Mouse (Mus musculus) midbrain, postnatal 0 days (tissue): ENCODE data around the gene Actr6. TPM values are rescaled to one million over a fixed set of nuclear protein-coding genes. Genes with fewer than 3 reads are reported as not detected.
A peak's percentile ranks its signal among the peaks of the same experiment; 100 is the strongest.

Source experiments
- ATAC-seq: fragments of 200-750 bp; cut with Nextera tagmentation; 2 replicates; pipeline ENCODE4 v1.8.0; 2017; ENCODE audit warnings: moderate number of reproducible peaks, mild to moderate bottlenecking, moderate TSS enrichment, moderate library complexity; ENCODE audit not compliant: low FRiP score
- DNase-seq: peaks from one replicate; pipeline ENCODE4 v3.0.0-alpha.2; 2015; ENCODE audit warnings: low spot score
- H3K27ac ChIP-seq: fragments of 300-500 bp; sonication (generic); 2 replicates; pipeline ENCODE4 v1.5.1; 2014; ENCODE audit warnings: low read depth, mild to moderate bottlenecking, low read length, mixed read lengths
- H3K27me3 ChIP-seq: fragments of 300-500 bp; sonication (generic); 2 replicates; pipeline ENCODE4 v1.6.1; 2014; ENCODE audit warnings: low read length, control low read depth, mixed read lengths; ENCODE audit not compliant: insufficient read depth
- H3K36me3 ChIP-seq: fragments of 300-500 bp; sonication (generic); 2 replicates; pipeline ENCODE4 v1.6.1; 2014; ENCODE audit warnings: low read length, control low read depth, mixed read lengths; ENCODE audit not compliant: insufficient read depth
- H3K4me1 ChIP-seq: fragments of 300-500 bp; sonication (generic); 2 replicates; pipeline ENCODE4 v1.6.1; 2014; ENCODE audit warnings: mild to moderate bottlenecking, control low read depth, antibody characterized with exemption, low read length, mixed read lengths; ENCODE audit not compliant: insufficient read depth
- H3K4me2 ChIP-seq: fragments of 300-500 bp; sonication (generic); 2 replicates; pipeline ENCODE4 v1.6.1; 2014; ENCODE audit warnings: low read depth, mild to moderate bottlenecking, low read length, mixed read lengths; ENCODE audit not compliant: poor library complexity, severe bottlenecking
- H3K4me3 ChIP-seq: fragments of 300-500 bp; sonication (generic); 2 replicates; pipeline ENCODE4 v1.5.1; 2014; ENCODE audit warnings: low read depth, mild to moderate bottlenecking, low read length, moderate library complexity
- H3K9ac ChIP-seq: fragments of 300-500 bp; sonication (generic); replicated peaks from 2 replicates; pipeline ENCODE4 v1.6.1; 2014; ENCODE audit warnings: mild to moderate bottlenecking, low read length, moderate library complexity, mixed read lengths; ENCODE audit not compliant: poor library complexity, severe bottlenecking
- H3K9me3 ChIP-seq: fragments of 300-500 bp; sonication (generic); 2 replicates; pipeline ENCODE4 v1.6.1; 2016; ENCODE audit warnings: low read length, control low read depth
- CTCF ChIP-seq: IDR thresholded peaks from 2 replicates; pipeline ENCODE4 v1.5.1; 2016; ENCODE audit warnings: antibody characterized with exemption, mild to moderate bottlenecking
- WGBS: fragments of 180-500 bp; shearing (Covaris S2); extraction: QIAGEN DNeasy Blood & Tissue Kit; methylation state at CpG from one replicate; pipeline ENCODE4 v1.1.7; 2014; 5-methylcytosine and 5-hydroxymethylcytosine counted together
- polyA plus RNA-seq: library from polyadenylated mRNA; unstranded; fragments of >200 nt; fragmentation: Nextera tagmentation; extraction: Ambion mirVana; gene quantifications from 2 replicates; pipeline ENCODE4 v1.2.1, GENCODE M21; 2015
- total RNA-seq: library from RNA; depleted of rRNA; stranded (reverse); fragments of >200 nt; gene quantifications from 2 replicates; pipeline ENCODE4 v1.2.3, GENCODE M21; 2014

Actr6 gene
- total and polyA plus RNA-seq, 2 experiments from 2014 or later = 37.3 to 63.9 TPM

DNA sequence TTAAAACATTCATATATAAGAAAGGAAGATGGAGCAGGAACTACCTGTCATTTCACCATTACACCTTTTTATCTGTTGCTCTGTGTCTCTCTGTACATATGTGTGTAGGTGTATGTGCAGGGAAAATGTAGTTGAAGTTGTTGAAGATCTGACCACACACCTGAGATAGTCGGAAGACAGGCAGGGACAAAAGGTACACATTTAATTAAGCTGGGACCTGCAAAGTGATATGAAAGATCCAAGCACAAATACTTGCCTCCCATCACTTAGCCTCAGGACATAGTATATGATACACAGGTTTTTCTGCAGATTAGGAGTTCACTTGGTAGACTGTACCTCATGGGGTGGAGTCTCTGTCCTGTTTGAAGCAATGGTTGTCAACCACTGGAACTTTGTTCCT, 15.8 kb upstream of the Actr6 start:
- WGBS = 94% methylated on average over 1 of the region's 1 CpGs
- ATAC-seq (no peak), DNase-seq (no peak)
- no peaks in the 10 kb centered on the region for H3K36me3 ChIP-seq
- H3K27ac ChIP-seq = no peak overlapping the region
- H3K4me3 ChIP-seq = no peak overlapping the region
- no peak for TF ChIP-seq CTCF
- no peaks in the 10 kb centered on the region for H3K4me1 ChIP-seq
- no peaks in the 10 kb centered on the region for H3K9me3 ChIP-seq
- no peak overlapping the region for H3K4me2 ChIP-seq
- H3K9ac ChIP-seq = no peak overlapping the region
- H3K27me3 ChIP-seq = no peaks in the 10 kb centered on the region

DNA sequence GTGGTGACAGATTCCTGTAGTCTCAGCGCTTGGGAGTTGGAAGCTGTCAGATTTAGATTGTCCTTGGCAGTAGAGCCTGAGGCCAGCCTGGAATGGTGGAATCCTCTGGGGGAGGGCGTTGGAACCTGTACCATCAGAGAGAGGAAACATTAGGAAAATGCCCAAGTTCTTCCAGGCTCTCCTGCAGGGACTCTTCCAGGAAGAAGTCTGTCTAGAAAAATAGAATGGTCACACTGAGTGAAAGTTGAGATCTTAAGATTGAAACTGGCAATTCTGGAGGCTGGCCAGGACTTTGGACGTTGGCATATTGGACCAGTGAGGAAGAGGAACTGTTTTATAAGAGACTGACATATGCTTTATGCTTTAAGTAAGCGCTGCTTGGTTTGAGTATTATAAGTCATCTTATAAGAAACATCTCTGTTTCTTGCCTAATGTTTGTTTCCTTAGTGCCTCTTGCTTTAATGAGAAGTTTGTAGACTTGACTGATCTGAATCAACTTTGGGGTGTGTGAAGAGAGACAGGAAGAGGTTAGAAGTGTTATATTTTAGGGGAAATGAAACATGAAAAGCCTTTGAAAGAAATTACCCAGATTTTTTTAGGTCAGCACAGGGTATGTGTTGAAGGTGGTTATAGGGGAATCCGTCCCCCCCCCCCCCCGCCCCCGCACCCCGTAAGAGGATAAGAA, 15.3 kb upstream of the Actr6 start:
- Histone ChIP-seq H3K9ac (no peak overlapping the region), H3K27me3 (no peaks in the 10 kb centered on the region), H3K4me1 (no peaks in the 10 kb centered on the region), H3K4me3 (no peak overlapping the region), H3K4me2 (no peak overlapping the region), H3K27ac (no peak overlapping the region), H3K9me3 (no peaks in the 10 kb centered on the region), H3K36me3 (no peaks in the 10 kb centered on the region)
- WGBS = 91% methylated on average over 8 of the region's 8 CpGs
- TF ChIP-seq CTCF = no peak
- no peak for DNase-seq
- no peak for ATAC-seq

DNA sequence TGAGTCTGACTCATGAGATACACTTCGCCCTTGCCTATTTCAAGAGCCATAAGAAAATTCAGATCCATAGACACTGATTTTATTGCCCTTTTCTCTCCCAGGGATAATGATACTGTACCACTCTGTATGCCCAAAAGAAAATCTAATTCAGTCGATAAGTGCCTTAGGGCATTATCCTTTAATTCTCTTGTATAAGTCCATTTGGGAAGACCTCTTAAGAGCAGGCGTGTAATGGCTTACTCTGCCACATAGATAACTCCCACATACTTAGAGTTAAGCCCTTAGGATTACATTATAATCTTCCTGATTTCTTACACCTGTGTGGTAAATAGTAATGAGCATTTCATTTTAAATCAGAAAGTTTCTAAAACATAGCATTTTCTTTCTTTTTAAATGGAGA, 14.5 kb upstream of the Actr6 start:
- no peaks in the 10 kb centered on the region for H3K9me3 ChIP-seq
- DNase-seq (no peak), ATAC-seq (no peak)
- no peak overlapping the region for H3K27ac ChIP-seq
- no peak overlapping the region for H3K4me2 ChIP-seq
- no peaks in the 10 kb centered on the region for H3K27me3 ChIP-seq
- TF ChIP-seq CTCF = no peak
- 55% methylated on average over 3 of the region's 3 CpGs for WGBS
- H3K36me3 ChIP-seq = no peaks in the 10 kb centered on the region
- no peaks in the 10 kb centered on the region for H3K4me1 ChIP-seq
- H3K9ac ChIP-seq = no peak overlapping the region
- H3K4me3 ChIP-seq = no peak overlapping the region

DNA sequence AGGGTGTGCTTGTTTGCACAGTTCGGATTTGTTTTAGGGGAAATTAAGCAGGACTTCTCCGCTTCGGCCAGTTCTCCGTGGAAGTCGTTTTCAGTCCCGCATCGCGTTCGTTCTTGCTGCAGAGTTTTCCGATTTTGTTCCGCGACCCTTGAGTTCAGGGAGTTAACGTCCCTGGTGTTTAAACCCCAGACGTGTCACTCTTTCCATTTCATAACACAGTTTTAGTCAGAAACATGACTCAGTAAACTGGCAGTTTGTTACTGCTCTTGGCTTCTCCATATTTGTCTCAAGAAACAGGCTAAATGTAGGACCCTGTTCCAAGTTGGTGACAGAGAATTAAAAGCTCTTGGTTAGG, 13.5 kb upstream of the Actr6 start:
- H3K4me3 ChIP-seq = peak overlapping the region; percentile 88
- DNase-seq = peak; percentile 5
- no peaks in the 10 kb centered on the region for H3K36me3 ChIP-seq
- H3K27me3 ChIP-seq = no peaks in the 10 kb centered on the region
- under 1% methylated on average over 14 of the region's 14 CpGs for WGBS
- peak overlapping the region; percentile 64 for H3K4me2 ChIP-seq
- no peak for TF ChIP-seq CTCF
- ATAC-seq = 0 out of 2 replicates have a peak, but pooled peaks have one; percentile 2
- H3K9me3 ChIP-seq = no peaks in the 10 kb centered on the region
- peak overlapping the region; percentile 94 for H3K27ac ChIP-seq
- no peaks in the 10 kb centered on the region for H3K4me1 ChIP-seq
- peak overlapping the region; percentile 93 for H3K9ac ChIP-seq

DNA sequence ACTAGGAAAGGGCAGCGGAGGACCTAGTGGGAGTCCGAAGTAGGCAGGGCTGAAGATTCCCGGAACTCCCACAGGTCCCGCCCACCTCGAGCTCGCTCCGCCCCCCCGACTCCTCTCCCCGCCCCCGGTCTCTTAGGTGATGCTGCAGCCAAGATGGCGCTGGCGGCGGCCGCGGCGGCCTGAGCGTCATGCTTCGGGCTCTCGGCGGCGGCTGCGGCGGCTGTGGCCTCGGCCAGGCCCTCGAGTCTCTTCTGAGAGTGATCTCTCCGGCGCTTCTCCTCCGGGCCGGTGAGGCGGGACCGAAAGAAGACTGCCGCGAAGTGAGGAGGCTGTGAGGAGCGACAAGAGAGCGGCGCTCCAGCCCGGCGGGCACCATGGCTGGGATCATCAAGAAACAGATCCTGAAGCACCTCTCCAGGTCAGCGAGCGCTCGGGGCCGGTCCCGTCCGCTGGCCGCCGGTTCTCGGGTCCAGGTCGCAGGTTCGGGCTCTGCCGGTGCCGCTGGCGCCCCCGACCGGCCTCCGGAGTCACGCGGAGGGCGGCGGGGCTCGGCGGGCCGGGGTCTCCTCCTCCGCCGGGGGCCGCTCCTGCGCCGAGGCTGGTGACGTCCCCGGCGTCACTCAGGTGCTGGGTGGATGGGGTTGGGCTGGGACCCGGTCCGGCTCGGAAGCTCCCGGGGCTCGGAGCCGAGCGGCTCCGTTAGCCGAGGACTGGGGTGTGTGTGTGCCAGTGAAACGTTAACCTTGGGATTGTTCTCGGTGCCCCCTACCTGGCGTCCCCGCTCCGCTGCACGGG, 13.0 kb upstream of the Actr6 start, which contains the start of gene Uhrf1bp1l:
Gene Uhrf1bp1l, plus strand, starts transcription at position 121 of the 795 bp plus-strand sequence.
- peak within 1 kb of the TSS; percentile 94 for H3K27ac ChIP-seq
- peak within 1 kb of the TSS; percentile 88 for H3K4me3 ChIP-seq
- WGBS = under 1% methylated on average over 81 of the region's 85 CpGs
- DNase-seq (peak; percentile 93), ATAC-seq (peak; percentile 94)
- peak within 1 kb of the TSS; percentile 64 for H3K4me2 ChIP-seq
- H3K4me1 ChIP-seq = no peaks in the 10 kb centered on the region
- no peaks in the 10 kb centered on the region for H3K36me3 ChIP-seq
- no peaks in the 10 kb centered on the region for H3K27me3 ChIP-seq
- no peaks in the 10 kb centered on the region for H3K9me3 ChIP-seq
- peak within 1 kb of the TSS; percentile 93 for H3K9ac ChIP-seq
- TF ChIP-seq CTCF = no peak

DNA sequence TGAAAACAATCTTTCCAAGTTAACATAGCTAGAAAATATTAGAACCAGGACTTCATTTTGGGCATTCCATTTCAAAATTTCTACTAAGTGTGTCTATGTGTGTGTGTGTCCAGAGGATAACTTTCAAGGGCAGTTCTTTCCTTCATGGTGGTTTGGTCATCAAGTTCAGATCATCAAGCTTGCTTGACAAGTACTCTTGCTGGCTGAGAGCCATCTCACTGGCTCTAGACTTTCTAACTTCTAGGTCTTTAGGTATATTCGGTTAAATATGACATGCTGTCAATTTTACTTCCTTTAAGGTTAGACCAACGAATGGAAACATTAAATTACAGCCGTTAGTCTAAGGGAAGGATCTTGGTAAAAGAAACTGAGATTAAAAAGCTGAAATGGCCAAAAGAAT, 12.2 kb upstream of the Actr6 start:
- no peaks in the 10 kb centered on the region for H3K4me1 ChIP-seq
- peak overlapping the region; percentile 64 for H3K4me2 ChIP-seq
- peak overlapping the region; percentile 88 for H3K4me3 ChIP-seq
- DNase-seq (no peak), ATAC-seq (no peak)
- no peaks in the 10 kb centered on the region for H3K27me3 ChIP-seq
- WGBS = 26% methylated on average over 3 of the region's 3 CpGs
- no peaks in the 10 kb centered on the region for H3K36me3 ChIP-seq
- H3K9me3 ChIP-seq = no peaks in the 10 kb centered on the region
- 0 out of 2 replicates have a peak overlapping the region, but pooled peaks have one; percentile 93 for H3K9ac ChIP-seq
- H3K27ac ChIP-seq = no peak overlapping the region
- no peak for TF ChIP-seq CTCF
